Mouse (Mus musculus) limb, embryonic 11.5 days (tissue): ENCODE measurements around the gene Pced1b. TPM values are rescaled to one million over a fixed set of nuclear protein-coding genes. Genes with fewer than 3 reads are reported as not detected.

Source experiments
- ATAC-seq: fragments of 200-750 bp; cut with Nextera tagmentation; 2 replicates; pipeline ENCODE4 v1.8.0; 2017; ENCODE audit warnings: low read depth; ENCODE audit not compliant: insufficient number of reproducible peaks, low FRiP score, low TSS enrichment
- DNase-seq: peaks from one replicate; pipeline ENCODE4 v3.0.0-alpha.2; 2015; ENCODE audit warnings: low spot score
- H3K27ac ChIP-seq: fragments of 300-500 bp; sonication (generic); replicated peaks from 2 replicates; pipeline ENCODE4 v1.5.1; 2014; ENCODE audit warnings: low read depth, mild to moderate bottlenecking, low read length
- H3K27me3 ChIP-seq: fragments of 300-500 bp; sonication (generic); 2 replicates; pipeline ENCODE4 v1.6.1; 2014; ENCODE audit warnings: mild to moderate bottlenecking, low read length, mixed read lengths; ENCODE audit not compliant: control insufficient read depth, insufficient read depth
- H3K36me3 ChIP-seq: fragments of 300-500 bp; sonication (generic); 2 replicates; pipeline ENCODE4 v1.6.1; 2014; ENCODE audit warnings: mild to moderate bottlenecking, low read length, moderate library complexity, mixed read lengths; ENCODE audit not compliant: control insufficient read depth, insufficient read depth
- H3K4me1 ChIP-seq: fragments of 300-500 bp; sonication (generic); 2 replicates; pipeline ENCODE4 v1.6.1; 2014; ENCODE audit warnings: low read length, mixed read lengths; ENCODE audit not compliant: control insufficient read depth, insufficient read depth
- H3K4me2 ChIP-seq: fragments of 300-500 bp; sonication (generic); 2 replicates; pipeline ENCODE4 v1.6.1; 2014; ENCODE audit warnings: low read depth, mild to moderate bottlenecking, moderate library complexity; ENCODE audit not compliant: severe bottlenecking
- H3K4me3 ChIP-seq: fragments of 300-500 bp; sonication (generic); 2 replicates; pipeline ENCODE4 v1.5.1; 2014; ENCODE audit warnings: low read depth, low read length
- H3K9ac ChIP-seq: fragments of 300-500 bp; sonication (generic); 2 replicates; pipeline ENCODE4 v1.6.1; 2014; ENCODE audit warnings: mild to moderate bottlenecking, low read length
- H3K9me3 ChIP-seq: fragments of 300-500 bp; sonication (generic); 2 replicates; pipeline ENCODE4 v1.6.1; 2016; ENCODE audit warnings: low read length; ENCODE audit not compliant: control insufficient read depth
- WGBS: fragments of 180-500 bp; shearing (Covaris S2); extraction: QIAGEN DNeasy Blood & Tissue Kit; methylation state at CpG from one replicate; pipeline ENCODE4 v1.1.7; 2014; 5-methylcytosine and 5-hydroxymethylcytosine counted together
- polyA plus RNA-seq: library from polyadenylated mRNA; unstranded; fragments of >200 nt; fragmentation: Nextera tagmentation; extraction: Ambion mirVana; gene quantifications from 2 replicates; pipeline ENCODE4 v1.2.1, GENCODE M21; 2014

Pced1b gene
- polyA plus RNA-seq, 1 experiment from 2014 or later, result 4.2 TPM

- Histone ChIP-seq H3K4me2 (no peak overlapping the region), H3K4me1 (no peaks in the 10 kb centered on the region), H3K9me3 (no peaks in the 10 kb centered on the region)
Observed at GRCm38 (mm10) chr15:97343921-97344320, 97.0 kb downstream of the Pced1b start.

DNA sequence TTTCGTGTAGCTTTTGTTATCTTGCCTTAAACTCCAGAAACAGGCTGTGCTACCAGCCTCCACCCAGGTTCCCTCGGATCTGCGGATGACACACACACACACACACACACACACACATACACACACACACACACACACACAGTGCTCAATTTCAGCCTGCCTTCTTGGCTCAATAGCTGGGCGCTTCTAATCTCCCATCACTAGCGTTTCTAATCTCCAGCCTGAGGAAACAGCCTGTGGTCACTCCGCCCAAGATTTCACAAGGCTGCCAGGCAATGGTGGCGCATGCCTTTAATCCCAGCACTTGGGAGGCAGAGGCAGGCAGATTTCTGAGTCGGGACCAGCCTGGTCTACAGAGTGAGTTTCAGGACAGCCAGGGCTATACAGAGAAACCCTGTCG, 98.2 kb downstream of the Pced1b start:
- WGBS, result 96% methylated on average over 9 of the region's 9 CpGs
- Histone ChIP-seq H3K27ac (no peak overlapping the region), H3K4me1 (no peaks in the 10 kb centered on the region), H3K27me3 (no peaks in the 10 kb centered on the region), H3K36me3 (no peaks in the 10 kb centered on the region), H3K4me2 (no peak overlapping the region), H3K4me3 (no peak overlapping the region), H3K9me3 (no peaks in the 10 kb centered on the region), H3K9ac (no peak overlapping the region)
- DNase-seq (no peak), ATAC-seq (no peak)

More at GRCm38 (mm10) chr15:97343921-97344320, 97.0 kb downstream of the Pced1b start:
- Histone ChIP-seq H3K27ac (no peak overlapping the region), H3K9ac (no peak overlapping the region), H3K4me3 (no peak overlapping the region), H3K27me3 (no peaks in the 10 kb centered on the region), H3K36me3 (no peaks in the 10 kb centered on the region)
- 91% methylated on average over 9 of the region's 9 CpGs for WGBS
- no peak for DNase-seq
- no peak for ATAC-seq

GRCm38 (mm10) chr15:97345917-97346316, 99.0 kb downstream of the Pced1b start:
- Histone ChIP-seq H3K9ac (no peak overlapping the region), H3K4me1 (no peaks in the 10 kb centered on the region), H3K4me3 (no peak overlapping the region), H3K27me3 (no peaks in the 10 kb centered on the region), H3K27ac (no peak overlapping the region), H3K36me3 (no peaks in the 10 kb centered on the region), H3K4me2 (no peak overlapping the region), H3K9me3 (no peaks in the 10 kb centered on the region)
- ATAC-seq (no peak), DNase-seq (no peak)
- 76% methylated on average over 6 of the region's 6 CpGs for WGBS

GRCm38 (mm10) chr15:97346413-97346812, 99.5 kb downstream of the Pced1b start:
- ATAC-seq (no peak), DNase-seq (no peak)
- no peaks in the 10 kb centered on the region for H3K27me3 ChIP-seq
- WGBS, result 88% methylated on average over 5 of the region's 5 CpGs
- no peaks in the 10 kb centered on the region for H3K36me3 ChIP-seq
- no peaks in the 10 kb centered on the region for H3K9me3 ChIP-seq
- H3K9ac ChIP-seq, result no peak overlapping the region
- H3K27ac ChIP-seq, result no peak overlapping the region
- no peaks in the 10 kb centered on the region for H3K4me1 ChIP-seq
- no peak overlapping the region for H3K4me2 ChIP-seq
- H3K4me3 ChIP-seq, result no peak overlapping the region

DNA sequence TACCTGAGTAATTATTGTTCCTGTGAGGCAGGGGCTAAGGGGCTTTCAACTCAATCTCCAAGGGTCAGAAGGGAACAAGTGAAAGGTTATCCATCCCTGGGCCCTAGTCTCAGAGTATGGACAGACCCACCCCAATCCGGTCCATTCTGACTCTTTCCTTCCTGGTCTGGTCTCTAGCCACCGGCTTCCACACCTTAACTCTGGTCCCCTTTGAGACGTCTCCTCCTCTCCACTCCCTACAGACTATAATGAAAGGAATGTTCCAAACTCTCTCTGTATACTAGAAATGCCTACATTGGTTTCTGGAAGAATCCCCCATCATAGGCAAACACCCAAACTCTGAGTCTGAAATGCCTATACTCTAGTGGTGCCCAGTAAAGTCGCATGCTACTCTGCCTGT, 100.0 kb downstream of the Pced1b start:
- Histone ChIP-seq H3K4me2 (no peak overlapping the region), H3K36me3 (no peaks in the 10 kb centered on the region), H3K4me3 (no peak overlapping the region), H3K9me3 (no peaks in the 10 kb centered on the region), H3K27ac (no peak overlapping the region), H3K9ac (no peak overlapping the region), H3K27me3 (no peaks in the 10 kb centered on the region), H3K4me1 (no peaks in the 10 kb centered on the region)
- DNase-seq, result no peak
- ATAC-seq, result no peak
- WGBS, result 93% methylated on average over 4 of the region's 4 CpGs

GRCm38 (mm10) chr15:97348566-97349315, 101.8 kb downstream of the Pced1b start:
- 65% methylated on average over 24 of the region's 24 CpGs for whole genome bisulfite sequencing
- no peaks in the 10 kb centered on the region for H3K27me3 ChIP-seq
- no peak for DNase-seq
- H3K9me3 ChIP-seq, result no peaks in the 10 kb centered on the region
- no peak overlapping the region for H3K9ac ChIP-seq
- no peaks in the 10 kb centered on the region for H3K4me1 ChIP-seq
- H3K36me3 ChIP-seq, result no peaks in the 10 kb centered on the region
- no peak overlapping the region for H3K4me3 ChIP-seq
- no peak for ATAC-seq
- H3K4me2 ChIP-seq, result no peak overlapping the region
- no peak overlapping the region for H3K27ac ChIP-seq

GRCm38 (mm10) chr15:97350528-97350927, 103.6 kb downstream of the Pced1b start:
- no peak for ATAC-seq
- Histone ChIP-seq H3K36me3 (no peaks in the 10 kb centered on the region), H3K4me3 (no peak overlapping the region), H3K27ac (no peak overlapping the region), H3K27me3 (no peaks in the 10 kb centered on the region), H3K9ac (no peak overlapping the region), H3K9me3 (no peaks in the 10 kb centered on the region), H3K4me1 (no peaks in the 10 kb centered on the region), H3K4me2 (no peak overlapping the region)
- 80% methylated on average over 4 of the region's 4 CpGs for WGBS
- DNase-seq, result no peak

GRCm38 (mm10) chr15:97351016-97351415, 104.1 kb downstream of the Pced1b start:
- no peaks in the 10 kb centered on the region for H3K36me3 ChIP-seq
- WGBS, result 82% methylated on average over 8 of the region's 8 CpGs
- no peak overlapping the region for H3K4me2 ChIP-seq
- DNase-seq (no peak), ATAC-seq (no peak)
- no peaks in the 10 kb centered on the region for H3K4me1 ChIP-seq
- H3K9ac ChIP-seq, result no peak overlapping the region
- no peak overlapping the region for H3K27ac ChIP-seq
- no peaks in the 10 kb centered on the region for H3K27me3 ChIP-seq
- no peaks in the 10 kb centered on the region for H3K9me3 ChIP-seq
- H3K4me3 ChIP-seq, result no peak overlapping the region

- DNase-seq (no peak), ATAC-seq (no peak)
- 91% methylated on average over 5 of the region's 5 CpGs for WGBS
- Histone ChIP-seq H3K36me3 (no peaks in the 10 kb centered on the region), H3K27me3 (no peaks in the 10 kb centered on the region), H3K27ac (no peak overlapping the region), H3K4me2 (no peak overlapping the region), H3K9ac (no peak overlapping the region), H3K9me3 (no peaks in the 10 kb centered on the region), H3K4me3 (no peak overlapping the region), H3K4me1 (no peaks in the 10 kb centered on the region)
Observed at GRCm38 (mm10) chr15:97351681-97352080, 104.8 kb downstream of the Pced1b start.
